Mouse (Mus musculus): ENCODE measurements around the gene Mei1. TPM values are rescaled to one million over a fixed set of nuclear protein-coding genes. Genes with fewer than 3 reads are reported as not detected.

Gene Mei1
- polyA plus RNA-seq (2012; rRNA removed) = 0.78 and 0.99 TPM in 2 replicates

GRCm38 (mm10) chr15:82069898-82070297 lies at the start of gene Mei1:
TSS of gene Mei1 (plus strand) at chr15:82069996.
- no peak for DNase-seq (ENCODE audit: low spot score)

- no peak for DNase-seq (ENCODE audit: low spot score)
These were observed 47.2 kb upstream of the Mei1 start for GRCm38 (mm10) chr15:82022535-82023088.

GRCm38 (mm10) chr15:82023965-82024635 lies 45.7 kb upstream of the Mei1 start:
- no peak for DNase-seq (ENCODE audit: low spot score)

GRCm38 (mm10) chr15:82027276-82027675 lies 42.5 kb upstream of the Mei1 start:
- no peak for DNase-seq (ENCODE audit: low spot score)

- DNase-seq (ENCODE audit: low spot score) = no peak
These were observed 42.1 kb upstream of the Mei1 start for GRCm38 (mm10) chr15:82027726-82028125.

- DNase-seq (ENCODE audit: low spot score) = no peak
These were observed 37.4 kb upstream of the Mei1 start for GRCm38 (mm10) chr15:82032386-82032785.

- DNase-seq (ENCODE audit: low spot score) = no peak
These were observed 36.0 kb upstream of the Mei1 start, which contains the start of gene Desi1 for GRCm38 (mm10) chr15:82033762-82034161. TSS of gene Desi1 (minus strand) at chr15:82033862.

GRCm38 (mm10) chr15:82035904-82036689 lies 33.7 kb upstream of the Mei1 start:
- no peak for DNase-seq (ENCODE audit: low spot score)

- DNase-seq (ENCODE audit: low spot score) = no peak
These were observed 29.1 kb upstream of the Mei1 start for GRCm38 (mm10) chr15:82040650-82041049.

GRCm38 (mm10) chr15:82044166-82044784 lies 25.5 kb upstream of the Mei1 start:
- no peak for DNase-seq (ENCODE audit: low spot score)

GRCm38 (mm10) chr15:82046246-82046891 lies 23.4 kb upstream of the Mei1 start:
- no peak for DNase-seq (ENCODE audit: low spot score)

GRCm38 (mm10) chr15:82047080-82047883 lies 22.5 kb upstream of the Mei1 start, which contains the start of gene Snu13:
TSS of gene Snu13 (minus strand) at chr15:82047598.
- peak; percentile 83 for DNase-seq (ENCODE audit: low spot score)

- DNase-seq (ENCODE audit: low spot score) = no peak
These were observed 17.3 kb upstream of the Mei1 start for GRCm38 (mm10) chr15:82052544-82052943.

GRCm38 (mm10) chr15:82058719-82059201 lies 11.0 kb upstream of the Mei1 start, which contains the start of gene 4930407I10Rik:
TSS of gene 4930407I10Rik (plus strand) at chr15:82059151.
- DNase-seq (ENCODE audit: low spot score) = no peak

GRCm38 (mm10) chr15:82063909-82064308 lies 5.9 kb upstream of the Mei1 start:
- no peak for DNase-seq (ENCODE audit: low spot score)

- DNase-seq (ENCODE audit: low spot score) = peak; percentile 25
These were observed 4.3 kb upstream of the Mei1 start for GRCm38 (mm10) chr15:82065511-82065910.

GRCm38 (mm10) chr15:82071816-82072469 lies 2.1 kb downstream of the Mei1 start:
- DNase-seq (ENCODE audit: low spot score) = no peak

GRCm38 (mm10) chr15:82073490-82073889 lies 3.7 kb downstream of the Mei1 start:
- DNase-seq (ENCODE audit: low spot score) = no peak

GRCm38 (mm10) chr15:82079883-82080282 lies 10.1 kb downstream of the Mei1 start:
- DNase-seq (ENCODE audit: low spot score) = no peak

- no peak for DNase-seq (ENCODE audit: low spot score)
These were observed 11.4 kb downstream of the Mei1 start for GRCm38 (mm10) chr15:82081161-82081560.

All from urinary bladder, adult 2 months (tissue).